Mouse (Mus musculus) liver, embryonic 14.5 days (tissue): Measurements from ENCODE around the gene Ago3.

Experiments
- CTCF ChIP-seq: IDR thresholded peaks from 2 replicates; pipeline ENCODE4 v1.5.1; 2016; ENCODE audit warnings: antibody characterized with exemption, low read depth, control low read depth
- EP300 ChIP-seq: IDR thresholded peaks from 2 replicates; pipeline ENCODE4 v1.6.1; 2016; ENCODE audit warnings: antibody characterized with exemption, low read depth

DNA sequence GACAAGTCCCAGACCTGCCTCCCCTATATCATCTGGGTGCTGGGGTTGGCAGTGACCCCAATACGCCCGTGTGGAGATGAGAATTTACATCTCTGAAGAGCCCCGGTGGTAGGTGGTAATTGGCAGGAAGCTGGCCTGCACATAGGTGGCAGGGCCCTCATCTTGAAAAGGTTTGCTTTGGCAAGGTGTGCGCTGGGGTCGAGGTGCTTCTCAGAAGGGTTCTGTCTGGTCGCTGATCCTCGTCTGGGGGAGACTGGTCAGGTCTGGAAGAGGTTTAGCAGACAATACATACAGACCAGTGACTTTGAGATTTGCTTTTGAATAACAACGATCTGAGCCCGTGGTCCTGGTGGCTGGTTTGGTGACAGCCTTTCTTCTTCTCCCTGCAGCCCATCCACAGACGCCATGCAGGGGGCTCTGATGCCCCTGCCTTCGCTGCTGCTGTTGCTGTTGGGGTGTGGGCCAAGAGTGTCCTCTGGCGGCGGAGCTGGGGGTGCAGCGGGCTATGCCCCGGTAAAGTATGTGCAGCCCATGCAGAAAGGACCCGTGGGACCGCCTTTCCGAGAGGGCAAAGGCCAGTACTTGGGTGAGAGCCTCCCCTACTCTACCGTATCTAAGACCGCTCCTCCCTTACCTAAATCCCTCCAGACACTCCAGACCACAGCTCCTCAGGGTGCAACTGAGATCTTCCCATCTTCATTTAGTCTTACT, 120.0 kb downstream of the Ago3 start:
- no peak for TF ChIP-seq CTCF
- TF ChIP-seq EP300, result no peak
